Mouse (Mus musculus): ENCODE measurements at regions not wholly inside any gene's neighbourhood (a gene's known extent, or its start where the extent isn't known, plus 50 kb on each side); places are given as distances from the start of the nearest gene placed in this dataset.

- H3K4me2 ChIP-seq (replicated peaks), result no peak overlapping the region
- H3K4me1 ChIP-seq, result no peaks in the 10 kb centered on the region
- no peak for ATAC-seq (ENCODE audit: low FRiP score, low read depth)
- H3K4me3 ChIP-seq, result no peak overlapping the region
- no peaks in the 10 kb centered on the region for H3K36me3 ChIP-seq
- no peak overlapping the region for H3K27ac ChIP-seq
- H3K27me3 ChIP-seq (replicated peaks), result no peaks in the 10 kb centered on the region
- H3K9ac ChIP-seq, result no peak overlapping the region
- 45% methylated on average over 1 of the region's 1 CpGs for WGBS
- no peaks in the 10 kb centered on the region for H3K9me3 ChIP-seq
These were observed 82.8 kb upstream of the Galnt15 start for GRCm38 (mm10) chr14:31946032-31946431.

GRCm38 (mm10) chr14:31947246-31947645, 81.5 kb upstream of the Galnt15 start:
- ATAC-seq (ENCODE audit: low FRiP score, low read depth), result no peak
- no peaks in the 10 kb centered on the region for H3K4me1 ChIP-seq
- no peak overlapping the region for H3K4me3 ChIP-seq
- 40% methylated on average over 7 of the region's 7 CpGs for WGBS
- H3K36me3 ChIP-seq, result no peaks in the 10 kb centered on the region
- H3K4me2 ChIP-seq (replicated peaks), result no peak overlapping the region
- no peak overlapping the region for H3K9ac ChIP-seq
- no peak overlapping the region for H3K27ac ChIP-seq
- H3K9me3 ChIP-seq, result no peaks in the 10 kb centered on the region
- H3K27me3 ChIP-seq (replicated peaks), result no peaks in the 10 kb centered on the region

GRCm38 (mm10) chr14:31951894-31952293, 76.9 kb upstream of the Galnt15 start:
- Histone ChIP-seq H3K27ac (no peak overlapping the region), H3K27me3 (replicated peaks) (no peaks in the 10 kb centered on the region), H3K4me2 (replicated peaks) (no peak overlapping the region), H3K36me3 (no peaks in the 10 kb centered on the region), H3K4me1 (no peaks in the 10 kb centered on the region), H3K9ac (no peak overlapping the region), H3K4me3 (no peak overlapping the region), H3K9me3 (no peaks in the 10 kb centered on the region)
- ATAC-seq (ENCODE audit: low FRiP score, low read depth), result no peak
- WGBS, result 79% methylated on average over 3 of the region's 3 CpGs

GRCm38 (mm10) chr14:31953783-31954182, 75.0 kb upstream of the Galnt15 start:
- no peak overlapping the region for H3K4me2 ChIP-seq (replicated peaks)
- no peak for ATAC-seq (ENCODE audit: low FRiP score, low read depth)
- 86% methylated on average over 4 of the region's 4 CpGs for WGBS
- H3K4me3 ChIP-seq, result no peak overlapping the region
- no peaks in the 10 kb centered on the region for H3K9me3 ChIP-seq
- no peaks in the 10 kb centered on the region for H3K4me1 ChIP-seq
- no peaks in the 10 kb centered on the region for H3K27me3 ChIP-seq (replicated peaks)
- H3K36me3 ChIP-seq, result no peaks in the 10 kb centered on the region
- H3K27ac ChIP-seq, result no peak overlapping the region
- no peak overlapping the region for H3K9ac ChIP-seq

GRCm38 (mm10) chr14:31954945-31955344, 73.8 kb upstream of the Galnt15 start:
- H3K27me3 ChIP-seq (replicated peaks), result no peaks in the 10 kb centered on the region
- no peak overlapping the region for H3K27ac ChIP-seq
- H3K9ac ChIP-seq, result no peak overlapping the region
- H3K9me3 ChIP-seq, result no peaks in the 10 kb centered on the region
- H3K4me3 ChIP-seq, result no peak overlapping the region
- 10% methylated on average over 4 of the region's 4 CpGs for WGBS
- no peaks in the 10 kb centered on the region for H3K36me3 ChIP-seq
- no peak for ATAC-seq (ENCODE audit: low FRiP score, low read depth)
- H3K4me1 ChIP-seq, result no peaks in the 10 kb centered on the region
- H3K4me2 ChIP-seq (replicated peaks), result no peak overlapping the region

GRCm38 (mm10) chr14:31957211-31957638, 71.6 kb upstream of the Galnt15 start:
- 91% methylated on average over 10 of the region's 10 CpGs for WGBS
- H3K9me3 ChIP-seq, result no peaks in the 10 kb centered on the region
- no peaks in the 10 kb centered on the region for H3K4me1 ChIP-seq
- H3K27me3 ChIP-seq (replicated peaks), result no peaks in the 10 kb centered on the region
- H3K9ac ChIP-seq, result no peak overlapping the region
- no peak overlapping the region for H3K4me2 ChIP-seq (replicated peaks)
- no peaks in the 10 kb centered on the region for H3K36me3 ChIP-seq
- H3K27ac ChIP-seq, result no peak overlapping the region
- H3K4me3 ChIP-seq, result no peak overlapping the region
- no peak for ATAC-seq (ENCODE audit: low FRiP score, low read depth)

DNA sequence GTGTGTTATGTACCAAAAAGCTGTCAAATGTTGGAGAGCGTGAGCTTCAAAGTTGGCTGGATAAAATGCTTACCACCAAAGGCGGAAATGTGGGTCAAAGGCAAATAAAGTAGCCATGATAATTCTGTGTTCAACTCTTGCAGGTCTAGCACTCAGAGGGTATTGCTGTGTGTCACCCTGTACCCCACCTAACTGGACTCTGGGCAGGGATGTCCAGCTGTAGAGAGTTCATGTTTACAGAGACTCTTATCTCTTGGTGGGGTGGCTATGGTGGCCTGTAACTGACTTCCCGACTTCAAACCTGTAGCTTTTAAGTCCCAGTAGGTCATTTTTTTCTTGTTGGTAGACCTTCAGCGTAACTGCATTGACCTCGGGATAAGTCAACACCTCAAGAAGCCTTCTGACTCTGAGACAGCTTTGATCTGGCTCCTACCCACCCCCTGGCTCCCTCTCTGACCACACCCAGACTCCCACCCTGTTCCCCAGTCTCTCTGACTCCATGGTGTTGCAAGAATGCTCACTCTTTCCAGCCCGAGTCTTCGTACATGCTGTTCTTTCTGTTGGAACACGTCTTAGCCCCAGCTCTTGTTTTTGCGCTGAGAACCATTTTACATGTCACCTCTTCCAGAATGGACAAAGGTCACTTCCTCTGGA, 68.5 kb upstream of the Galnt15 start:
- 94% methylated on average over 9 of the region's 9 CpGs for WGBS
- no peak overlapping the region for H3K4me2 ChIP-seq (replicated peaks)

GRCm38 (mm10) chr14:31961442-31961841, 67.3 kb upstream of the Galnt15 start:
- no peak overlapping the region for H3K27ac ChIP-seq
- no peak overlapping the region for H3K4me2 ChIP-seq (replicated peaks)
- H3K36me3 ChIP-seq, result no peaks in the 10 kb centered on the region
- 86% methylated on average over 5 of the region's 5 CpGs for WGBS
- ATAC-seq (ENCODE audit: low FRiP score, low read depth), result no peak
- H3K9ac ChIP-seq, result no peak overlapping the region
- no peaks in the 10 kb centered on the region for H3K27me3 ChIP-seq (replicated peaks)
- no peaks in the 10 kb centered on the region for H3K9me3 ChIP-seq
- H3K4me3 ChIP-seq, result no peak overlapping the region
- H3K4me1 ChIP-seq, result no peaks in the 10 kb centered on the region

More for the DNA sequence above, 68.5 kb upstream of the Galnt15 start:
- Histone ChIP-seq H3K9ac (no peak overlapping the region), H3K27ac (no peak overlapping the region), H3K36me3 (no peaks in the 10 kb centered on the region), H3K27me3 (replicated peaks) (no peaks in the 10 kb centered on the region), H3K9me3 (no peaks in the 10 kb centered on the region), H3K4me1 (no peaks in the 10 kb centered on the region), H3K4me3 (no peak overlapping the region)
- no peak for ATAC-seq (ENCODE audit: low FRiP score, low read depth)

GRCm38 (mm10) chr14:31963131-31963911, 65.5 kb upstream of the Galnt15 start:
- no peak for ATAC-seq (ENCODE audit: low FRiP score, low read depth)
- no peaks in the 10 kb centered on the region for H3K9me3 ChIP-seq
- no peaks in the 10 kb centered on the region for H3K36me3 ChIP-seq
- WGBS, result 59% methylated on average over 12 of the region's 12 CpGs
- no peak overlapping the region for H3K27ac ChIP-seq
- no peak overlapping the region for H3K4me3 ChIP-seq
- no peaks in the 10 kb centered on the region for H3K27me3 ChIP-seq (replicated peaks)
- H3K4me2 ChIP-seq (replicated peaks), result no peak overlapping the region
- H3K9ac ChIP-seq, result no peak overlapping the region
- no peaks in the 10 kb centered on the region for H3K4me1 ChIP-seq

DNA sequence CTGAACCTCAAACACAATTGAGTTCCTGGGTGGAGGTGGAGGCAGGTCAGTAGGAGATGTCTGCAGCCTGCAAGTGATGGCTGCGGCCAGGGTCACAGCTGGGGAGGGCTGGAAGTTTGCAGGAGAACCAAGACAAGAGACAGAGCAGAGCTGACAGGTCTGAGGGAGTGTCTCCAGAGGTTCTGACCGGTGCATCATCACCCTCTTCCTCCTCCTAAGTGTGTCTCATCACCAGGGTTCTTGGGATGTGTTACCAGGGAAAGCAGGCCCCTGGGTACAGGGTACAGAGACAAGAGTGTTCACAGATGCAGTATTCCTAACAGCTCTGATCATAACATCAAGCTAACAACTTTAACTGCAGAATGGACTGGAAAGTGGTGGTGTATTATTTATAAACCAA, 64.7 kb upstream of the Galnt15 start:
- WGBS, result 66% methylated on average over 2 of the region's 2 CpGs
- H3K9me3 ChIP-seq, result no peaks in the 10 kb centered on the region
- no peak for ATAC-seq (ENCODE audit: low FRiP score, low read depth)
- H3K9ac ChIP-seq, result no peak overlapping the region
- H3K27ac ChIP-seq, result no peak overlapping the region
- no peaks in the 10 kb centered on the region for H3K4me1 ChIP-seq
- no peaks in the 10 kb centered on the region for H3K27me3 ChIP-seq (replicated peaks)
- H3K4me3 ChIP-seq, result no peak overlapping the region
- no peak overlapping the region for H3K4me2 ChIP-seq (replicated peaks)
- H3K36me3 ChIP-seq, result no peaks in the 10 kb centered on the region

- WGBS, result 82% methylated on average over 4 of the region's 4 CpGs
- H3K4me2 ChIP-seq (replicated peaks), result no peak overlapping the region
- no peaks in the 10 kb centered on the region for H3K4me1 ChIP-seq
- no peak overlapping the region for H3K4me3 ChIP-seq
- no peaks in the 10 kb centered on the region for H3K36me3 ChIP-seq
- H3K9me3 ChIP-seq, result no peaks in the 10 kb centered on the region
- no peak overlapping the region for H3K27ac ChIP-seq
- no peak overlapping the region for H3K9ac ChIP-seq
- H3K27me3 ChIP-seq (replicated peaks), result no peaks in the 10 kb centered on the region
- no peak for ATAC-seq (ENCODE audit: low FRiP score, low read depth)
These were observed 64.0 kb upstream of the Galnt15 start for GRCm38 (mm10) chr14:31964831-31965230.

DNA sequence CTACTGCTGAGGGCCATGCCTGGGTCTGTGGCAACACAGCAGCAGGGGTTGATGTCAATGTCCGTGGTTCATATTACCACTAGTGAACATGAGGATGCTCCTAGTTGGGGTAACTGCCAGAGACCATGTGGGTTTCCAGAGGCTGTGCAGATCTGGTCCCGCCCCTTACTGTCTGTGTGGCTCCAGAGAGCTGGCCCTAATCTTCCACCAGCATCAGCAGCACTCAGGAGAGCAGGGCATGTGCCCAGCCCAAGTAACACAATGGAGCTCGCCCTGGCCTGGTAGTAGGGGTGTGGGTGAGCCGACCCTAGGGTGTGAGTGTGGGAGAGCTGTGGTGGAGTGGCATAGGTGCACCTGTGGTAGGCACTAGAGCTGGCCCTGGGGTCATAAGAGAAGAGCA, 59.3 kb upstream of the Galnt15 start:
- Histone ChIP-seq H3K36me3 (no peaks in the 10 kb centered on the region), H3K4me3 (no peak overlapping the region), H3K27ac (no peak overlapping the region), H3K9ac (no peak overlapping the region), H3K4me2 (replicated peaks) (no peak overlapping the region), H3K9me3 (no peaks in the 10 kb centered on the region), H3K4me1 (no peaks in the 10 kb centered on the region), H3K27me3 (replicated peaks) (no peaks in the 10 kb centered on the region)
- WGBS, result 86% methylated on average over 4 of the region's 4 CpGs
- no peak for ATAC-seq (ENCODE audit: low FRiP score, low read depth)

Data from neural tube, embryonic 12.5 days (tissue).